Mouse (Mus musculus): ENCODE results near the gene Egf.

GRCm38 (mm10) chr3:129657222-129657621 is 97.9 kb downstream of the Egf start:
- TF ChIP-seq POLR2A (IDR thresholded peaks at IDR 0.05; ENCODE audit: borderline replicate concordance, low read depth, low read length) (no peak), CTCF (IDR thresholded peaks at IDR 0.05; ENCODE audit: low read depth, low read length) (no peak)
